Mouse (Mus musculus): Measurements from ENCODE around the gene Mbd4.

Mbd4 gene

DNA sequence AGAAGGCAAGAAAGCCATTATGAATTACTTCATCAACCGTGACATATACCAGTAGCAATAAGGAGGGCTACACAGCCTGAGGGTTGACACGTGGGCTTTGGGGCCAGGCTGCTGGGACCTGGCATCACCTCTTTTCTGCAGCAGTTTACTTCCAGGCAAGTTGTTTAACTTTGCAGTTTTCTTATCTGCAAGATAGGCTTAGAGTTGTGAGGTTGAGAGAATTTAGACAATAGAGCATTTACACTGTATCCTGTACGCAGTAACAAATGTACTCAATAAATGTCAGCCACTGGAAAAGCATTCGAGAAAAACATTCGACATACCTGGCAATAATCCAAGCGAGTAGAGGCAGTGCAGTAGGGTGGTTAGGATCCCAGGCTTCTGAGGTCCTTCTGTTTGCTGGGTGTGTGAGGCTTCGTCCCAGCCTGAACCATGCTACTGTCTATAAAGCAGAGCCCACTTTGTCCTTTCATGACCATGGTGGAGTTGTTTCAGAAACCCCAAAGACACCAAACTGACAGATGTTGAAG, 6.9 kb upstream of the Mbd4 start:
- no peak for DNase-seq (ENCODE audit: low read depth in 1 of 2, low spot score in 2 of 2)

DNA sequence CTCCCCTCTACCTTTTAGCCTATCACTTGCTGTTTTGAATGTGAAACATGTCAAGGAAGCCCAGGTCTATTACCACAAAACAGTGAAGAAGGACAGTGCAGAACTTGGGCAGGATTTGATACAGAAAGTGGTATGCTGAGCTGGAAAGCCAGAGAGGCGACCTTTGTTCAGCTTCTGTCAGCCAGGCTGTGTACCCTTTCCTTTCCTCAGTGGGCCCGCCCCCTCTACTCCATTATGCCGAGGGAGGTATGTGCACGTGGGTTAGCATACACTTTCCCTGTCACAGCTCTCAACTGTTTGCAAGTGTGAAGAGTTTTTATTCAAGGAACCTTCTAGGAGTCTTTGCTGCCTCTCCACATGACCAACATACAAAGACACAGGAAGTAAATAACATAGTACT, 6.1 kb upstream of the Mbd4 start:
- no peak for DNase-seq (ENCODE audit: low read depth in 1 of 2, low spot score in 2 of 2)

DNA sequence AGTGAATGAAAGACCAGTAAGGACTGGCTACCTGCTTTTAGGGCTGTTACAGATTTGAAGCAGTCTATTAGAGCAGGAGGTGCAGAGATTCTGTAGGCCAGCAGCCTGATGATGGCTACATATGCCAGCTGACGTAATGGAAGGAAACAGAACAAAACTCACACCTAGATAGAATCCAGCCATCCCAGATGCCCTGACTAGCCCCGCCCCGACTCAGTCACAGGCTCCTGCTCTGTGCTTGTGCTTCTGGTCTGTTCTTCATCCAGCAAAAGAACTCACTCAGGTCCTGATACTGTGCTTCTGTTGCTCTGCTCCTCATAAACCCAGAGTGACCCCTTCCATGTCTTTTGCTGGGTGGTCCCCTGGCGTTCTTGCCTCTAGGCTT, 3.2 kb upstream of the Mbd4 start:
- DNase-seq (ENCODE audit: low read depth in 1 of 2, low spot score in 2 of 2), result no peak

DNA sequence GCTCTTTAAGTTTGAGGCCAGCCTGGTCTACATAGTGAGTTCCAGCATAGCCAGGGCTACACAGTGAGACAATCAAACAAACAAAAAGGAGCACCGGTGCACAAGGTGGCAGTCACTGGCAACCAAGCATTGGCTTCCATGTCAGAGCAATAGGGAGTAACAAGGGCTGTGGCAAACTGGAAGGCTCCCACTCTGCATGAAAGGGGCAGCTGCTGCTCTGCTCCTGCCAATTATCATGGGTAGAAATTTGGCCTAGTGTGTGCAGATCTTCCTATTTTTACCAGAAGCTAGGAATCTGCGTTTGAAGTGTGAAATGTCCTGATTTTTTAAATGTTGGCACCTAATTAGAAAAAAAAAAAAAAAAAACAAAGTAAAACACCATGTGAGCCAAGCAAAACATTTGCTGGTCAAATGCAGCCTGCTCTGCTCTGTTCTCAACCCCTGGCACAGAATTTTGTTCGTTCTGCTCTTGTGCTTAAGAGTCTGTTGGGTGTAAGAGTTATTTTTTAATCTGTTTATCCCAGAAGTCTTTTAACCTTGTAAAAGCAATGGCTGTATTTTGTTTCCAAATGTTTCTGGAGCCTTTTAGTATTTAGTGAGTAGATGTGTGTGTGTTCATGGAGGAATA, 2.7 kb upstream of the Mbd4 start:
- no peak for DNase-seq (ENCODE audit: low read depth in 1 of 2, low spot score in 2 of 2)

DNA sequence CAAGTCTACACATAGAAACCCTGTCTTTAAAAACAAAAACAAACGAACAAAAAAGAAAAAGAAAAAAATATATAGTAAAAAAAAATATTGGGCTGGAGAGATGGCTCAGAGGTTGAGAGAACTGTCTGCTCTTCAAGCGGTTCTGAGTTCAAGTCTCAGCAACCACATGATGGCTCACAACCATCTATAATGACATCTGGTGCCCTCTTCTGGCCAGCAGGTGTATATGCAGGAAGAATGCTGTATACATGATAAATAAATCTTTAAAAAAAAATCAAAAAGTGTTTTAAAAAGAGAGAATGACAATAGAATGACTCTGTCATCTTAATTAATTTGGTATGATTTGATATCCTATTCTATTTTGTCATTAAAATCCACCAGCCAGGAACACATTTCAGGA, 1.3 kb upstream of the Mbd4 start:
- no peak for DNase-seq (ENCODE audit: low read depth in 1 of 2, low spot score in 2 of 2)

DNA sequence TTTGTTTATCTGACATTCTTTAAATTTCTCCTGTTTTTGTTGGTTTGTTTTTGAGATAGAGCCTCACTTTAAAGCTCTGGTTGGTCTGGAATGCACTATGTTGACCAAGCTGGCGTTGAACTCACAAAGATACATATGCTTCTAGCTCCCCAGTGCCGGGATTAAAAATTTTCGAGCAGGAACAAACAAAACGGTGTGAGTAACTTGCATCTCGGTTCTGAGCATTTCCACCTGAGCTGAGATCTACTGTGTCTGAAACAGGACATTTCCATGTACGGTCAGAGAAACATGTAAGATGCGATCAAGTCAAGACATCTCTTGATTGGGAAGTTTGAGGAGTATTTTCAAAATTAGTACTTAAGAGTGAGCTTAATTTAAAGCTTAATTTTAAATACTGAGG, 814 bp upstream of the Mbd4 start:
- DNase-seq (ENCODE audit: low read depth in 1 of 2, low spot score in 2 of 2), result no peak

DNA sequence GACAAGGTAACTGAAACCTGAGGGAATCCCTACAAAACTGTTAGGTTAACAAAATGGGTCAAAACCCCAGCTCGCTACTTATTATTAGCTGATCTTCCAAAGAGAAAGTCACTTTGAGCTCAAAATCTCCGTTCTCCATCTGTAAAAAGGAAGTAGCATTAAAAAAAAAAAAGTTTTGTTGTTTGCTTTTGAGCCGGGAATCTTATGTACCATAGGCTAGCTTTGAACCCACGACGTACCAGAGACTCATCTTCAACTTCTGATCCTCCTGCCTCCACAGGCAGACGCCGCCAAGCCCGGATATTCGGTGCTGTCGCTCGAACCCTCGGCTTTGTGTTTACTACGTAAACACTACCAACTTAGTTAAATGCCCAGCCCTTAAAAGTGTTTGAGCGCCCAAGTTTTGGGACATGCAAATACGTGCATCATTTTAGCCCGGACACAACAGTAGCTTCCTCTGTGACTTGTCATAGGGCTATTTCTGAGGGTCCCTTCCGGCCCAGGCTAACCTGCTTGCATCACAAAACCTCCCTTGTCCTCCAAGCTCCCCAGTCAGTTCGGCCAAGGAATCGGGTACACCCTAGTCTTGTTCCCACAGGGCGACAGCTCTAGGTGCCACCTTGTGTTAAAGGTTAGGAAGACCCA, 603 bp downstream of the Mbd4 start:
- no peak for DNase-seq (ENCODE audit: low read depth in 1 of 2, low spot score in 2 of 2)

DNA sequence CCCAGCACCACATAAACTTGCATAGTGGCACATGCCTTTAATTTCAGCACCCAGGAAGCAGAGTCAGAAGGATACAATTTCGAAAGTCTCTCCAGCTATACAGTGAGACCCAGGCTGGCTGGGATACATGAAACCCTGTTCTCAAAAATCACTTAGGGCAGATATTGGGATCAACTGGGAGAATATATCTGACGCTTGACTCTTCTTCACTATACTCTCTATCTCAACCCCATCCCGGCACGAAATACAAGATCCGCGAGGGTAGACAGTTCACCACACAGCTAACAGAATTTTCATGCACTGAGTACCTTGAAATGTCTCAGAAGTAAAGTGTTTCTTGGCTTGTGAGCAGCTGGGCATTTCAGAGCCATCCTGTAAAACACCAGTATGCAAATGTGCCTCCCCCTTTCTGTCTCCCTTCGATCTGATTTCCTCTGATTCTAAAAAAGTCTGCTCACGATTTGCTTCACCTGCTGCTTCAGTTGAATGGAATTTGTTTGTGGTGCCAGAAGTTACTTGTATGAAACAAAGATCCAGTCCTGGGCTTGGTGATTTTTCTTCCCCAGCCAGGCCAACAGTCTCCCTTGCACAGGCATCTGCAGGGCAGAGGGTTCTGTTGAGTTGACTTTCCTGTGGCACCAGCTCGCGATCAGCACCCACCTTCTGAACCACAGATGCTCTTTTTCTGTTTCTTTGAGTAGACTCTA, 4.4 kb downstream of the Mbd4 start:
- no peak for DNase-seq (ENCODE audit: low read depth in 1 of 2, low spot score in 2 of 2)

DNA sequence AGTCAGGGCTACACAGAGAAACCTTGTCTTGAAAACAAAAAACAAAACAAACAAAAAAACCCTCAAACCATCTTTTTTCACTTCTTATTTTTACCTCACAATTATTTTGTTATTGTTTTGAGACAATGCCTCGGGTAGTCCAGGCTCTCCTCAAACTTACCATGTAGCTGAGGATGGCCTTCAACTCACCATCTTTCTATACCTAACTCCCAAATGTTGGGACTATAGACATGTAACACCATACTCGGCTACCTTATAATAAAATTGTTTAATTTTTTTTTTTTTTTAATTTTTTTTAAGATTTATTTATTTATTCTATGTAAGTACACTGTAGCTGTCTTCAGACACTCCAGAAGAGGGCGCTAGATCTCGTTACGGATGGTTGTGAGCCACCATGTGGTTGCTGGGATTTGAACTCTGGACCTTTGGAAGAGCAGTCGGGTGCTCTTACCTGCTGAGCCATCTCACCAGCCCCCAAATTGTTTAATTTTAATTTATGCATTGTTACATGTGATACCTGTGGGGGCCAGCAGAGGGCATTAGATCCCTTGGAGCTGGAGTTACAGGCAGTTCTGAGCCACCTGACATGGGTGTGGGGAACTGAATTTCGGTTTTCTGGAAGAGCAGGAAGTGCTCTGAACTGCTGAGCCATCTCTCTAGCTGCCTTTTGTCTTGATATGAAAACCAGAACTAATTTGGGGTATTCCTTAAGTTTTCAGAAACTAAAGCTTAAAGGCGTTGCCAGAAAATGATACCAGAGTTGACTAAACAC, 6.3 kb downstream of the Mbd4 start:
- DNase-seq (ENCODE audit: low read depth in 1 of 2, low spot score in 2 of 2), result peak in 1 of 2 experiments; percentile 53

DNA sequence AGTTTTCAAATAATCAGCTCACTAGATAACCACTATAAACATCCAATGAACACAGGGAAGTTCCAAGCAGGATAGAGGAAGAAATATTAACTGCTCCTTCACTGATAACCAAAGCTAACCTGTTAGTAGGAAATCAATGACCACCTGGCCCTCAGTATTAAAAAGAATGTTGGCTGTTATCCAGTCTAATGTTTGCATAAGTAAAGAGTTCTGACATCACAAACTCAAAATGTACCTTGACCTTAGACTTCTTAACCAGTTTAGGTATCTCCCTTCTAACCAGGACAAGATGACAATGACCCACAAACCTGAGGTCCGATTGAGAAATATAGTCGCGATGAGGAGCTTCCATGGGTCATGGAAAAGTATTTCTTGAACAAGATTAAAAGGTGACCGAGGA, 8.2 kb downstream of the Mbd4 start:
- no peak for DNase-seq (ENCODE audit: low read depth in 1 of 2, low spot score in 2 of 2)

DNA sequence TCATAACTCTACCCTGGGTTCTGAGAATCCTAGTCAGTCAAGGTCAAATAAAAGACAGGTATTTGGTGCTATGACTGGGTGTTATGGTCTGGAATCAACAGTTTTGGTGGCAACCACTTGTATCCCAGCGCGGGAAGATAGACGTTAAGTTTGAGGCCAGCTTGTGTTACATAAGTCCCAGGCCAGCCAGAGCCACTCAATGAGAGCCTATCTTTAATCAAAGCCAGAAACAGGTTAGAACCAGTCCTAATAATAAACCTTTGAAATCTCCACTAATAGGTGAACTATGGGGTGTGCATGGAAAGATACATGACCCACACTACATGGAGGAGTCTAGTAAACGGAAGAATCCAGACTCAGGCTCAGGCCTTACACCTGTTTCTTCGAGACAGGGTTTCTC, 14.4 kb downstream of the Mbd4 start:
- no peak for DNase-seq (ENCODE audit: low read depth in 1 of 2, low spot score in 2 of 2)

DNA sequence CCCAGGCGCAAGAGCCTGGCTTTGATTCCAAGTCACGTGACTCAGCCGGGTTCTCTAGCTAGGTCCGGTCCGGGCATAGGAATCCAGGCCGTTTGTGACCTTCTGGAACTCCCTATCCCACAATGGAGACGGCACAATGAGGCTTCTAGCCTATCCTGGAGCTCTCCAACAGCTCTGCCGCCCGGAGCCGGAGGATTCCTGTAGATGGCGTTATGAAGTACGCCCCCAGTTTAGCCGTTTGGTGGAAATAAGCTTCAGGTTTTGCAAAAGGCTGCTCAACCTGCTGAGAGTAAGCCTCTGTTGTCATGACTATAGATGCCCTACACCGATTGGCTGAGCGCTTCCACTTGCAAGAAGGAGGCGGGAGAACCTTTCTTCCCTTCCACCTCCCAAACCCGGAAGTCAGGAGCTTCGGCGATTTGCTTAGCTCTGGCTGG, 15.0 kb downstream of the Mbd4 start, which contains the start of gene Efcab12:
TSS of gene Efcab12 (minus strand) at position 252 of the 437 bp plus-strand sequence.
- DNase-seq (ENCODE audit: low read depth in 1 of 2, low spot score in 2 of 2), result peak in 1 of 2 experiments; percentile 23

DNA sequence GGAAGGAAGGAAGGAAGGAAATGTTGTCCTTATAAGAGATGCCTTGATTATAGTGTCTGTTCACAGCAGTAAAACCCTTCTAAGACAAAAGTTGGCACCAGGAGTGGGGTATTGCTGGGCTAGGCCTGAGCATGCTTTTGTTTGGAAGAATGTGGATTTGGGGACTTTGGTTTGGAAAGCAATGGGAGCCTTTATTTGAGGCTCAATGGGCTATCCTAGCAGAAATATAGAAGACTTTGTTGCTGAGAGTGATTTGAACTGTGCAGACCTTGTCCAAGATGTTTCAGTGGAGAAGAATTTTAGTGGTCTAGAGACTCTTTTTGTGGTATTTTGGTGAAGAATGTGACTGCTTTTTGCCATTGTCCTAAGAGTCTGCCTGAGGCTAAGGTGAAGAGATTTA, 19.3 kb downstream of the Mbd4 start:
- DNase-seq (ENCODE audit: low read depth in 1 of 2, low spot score in 2 of 2), result no peak

DNA sequence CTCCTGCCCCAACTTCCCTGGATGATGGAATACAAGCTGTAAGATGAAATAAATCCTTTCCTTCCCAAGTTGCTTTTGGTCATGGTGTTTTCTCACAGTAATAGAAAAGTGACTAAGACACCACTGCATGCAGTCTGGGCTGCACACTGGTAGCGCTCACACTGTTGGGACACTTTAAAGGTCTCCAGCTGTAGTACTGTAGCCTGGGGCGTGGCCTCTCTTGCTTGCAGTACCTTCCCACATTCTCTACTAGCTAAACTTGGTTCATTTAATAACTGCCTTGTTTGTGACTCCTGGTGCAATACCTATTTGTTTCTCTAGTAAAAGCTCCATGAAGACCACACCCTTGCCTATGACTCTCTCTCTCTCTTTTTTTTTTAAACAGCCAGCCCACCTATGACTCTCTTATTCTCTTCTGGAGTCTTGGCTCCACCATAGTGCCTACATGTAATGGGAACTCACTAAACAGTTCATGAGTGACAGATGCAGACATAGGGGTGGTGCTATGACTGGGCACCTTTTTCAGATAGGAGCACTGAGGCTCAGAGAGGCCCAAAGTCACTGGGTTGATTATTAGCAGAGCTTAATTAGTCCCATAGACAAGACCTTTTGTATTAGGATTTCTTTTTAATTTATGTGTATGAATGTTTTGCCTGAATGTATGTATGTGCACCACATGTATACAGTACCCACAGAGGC, 20.9 kb downstream of the Mbd4 start:
- DNase-seq (ENCODE audit: low read depth in 1 of 2, low spot score in 2 of 2), result no peak

DNA sequence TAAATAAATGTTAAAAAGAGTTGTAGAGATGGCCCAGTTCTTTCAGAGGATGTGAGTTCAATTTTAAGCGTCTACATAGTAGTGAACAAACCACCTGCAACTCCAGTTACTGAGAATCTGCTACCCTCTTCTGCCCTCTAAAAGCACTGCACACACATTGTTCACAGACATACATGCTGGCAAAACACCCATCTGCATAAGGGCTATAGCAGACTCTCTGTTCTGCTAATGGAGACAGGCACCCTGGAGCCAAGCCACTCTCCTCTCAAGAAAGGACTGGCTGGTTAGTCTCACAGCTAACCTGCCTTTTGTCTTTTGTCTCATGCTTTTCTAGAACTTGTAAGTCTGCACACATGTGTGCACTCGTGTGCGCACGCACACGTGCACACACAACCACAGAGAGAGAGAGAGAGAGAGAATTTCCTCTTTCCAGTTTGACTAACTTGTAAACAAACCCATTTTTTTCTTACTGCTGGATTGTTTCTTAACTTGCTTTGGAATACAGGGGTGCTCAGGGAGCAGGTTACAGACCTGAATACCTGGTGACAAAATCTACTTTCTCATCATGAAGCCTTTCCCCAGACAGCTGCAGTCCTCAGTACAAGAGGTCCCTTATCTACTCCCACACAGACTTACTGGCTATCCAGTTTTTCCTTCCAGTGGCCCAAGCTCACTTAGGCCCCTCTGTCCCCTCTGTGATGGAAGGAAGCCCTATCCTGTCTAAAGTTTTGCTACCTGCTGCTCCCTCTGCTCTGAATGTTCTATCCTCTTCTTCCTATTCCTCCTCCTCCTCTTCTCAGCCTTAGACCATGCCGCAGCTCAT, 22.2 kb downstream of the Mbd4 start:
- DNase-seq (ENCODE audit: low read depth in 1 of 2, low spot score in 2 of 2), result no peak

DNA sequence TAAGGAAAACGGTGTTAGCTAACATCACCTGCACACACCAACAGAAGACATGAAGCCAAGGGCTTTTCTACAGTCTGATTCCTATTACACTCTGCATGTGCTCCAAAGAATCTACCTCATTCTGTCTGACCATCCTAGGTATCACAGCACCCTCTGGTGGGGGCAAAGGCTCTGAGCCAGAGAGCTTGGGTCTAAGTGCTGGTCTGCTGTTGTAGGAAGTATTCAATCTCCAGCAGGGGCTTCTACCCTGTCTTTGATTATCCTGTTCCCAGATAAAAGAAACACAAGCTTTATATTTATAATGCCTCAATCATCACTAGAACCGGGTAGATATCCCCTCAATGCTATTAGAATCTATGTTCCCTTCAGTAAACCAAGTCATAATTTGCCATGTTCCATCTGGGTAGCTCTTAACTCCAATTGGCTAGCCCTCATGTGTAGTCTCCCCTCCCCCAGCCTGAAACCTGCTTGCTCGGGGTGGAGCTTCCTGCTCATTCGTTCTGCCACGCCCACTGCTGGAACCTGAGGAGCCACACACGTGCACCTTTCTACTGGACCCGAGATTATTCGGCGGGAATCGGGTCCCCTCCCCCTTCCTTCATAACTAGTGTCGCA, 29.2 kb downstream of the Mbd4 start:
- DNase-seq (ENCODE audit: low read depth in 1 of 2, low spot score in 2 of 2), result peak in 1 of 2 experiments; percentile 39

DNA sequence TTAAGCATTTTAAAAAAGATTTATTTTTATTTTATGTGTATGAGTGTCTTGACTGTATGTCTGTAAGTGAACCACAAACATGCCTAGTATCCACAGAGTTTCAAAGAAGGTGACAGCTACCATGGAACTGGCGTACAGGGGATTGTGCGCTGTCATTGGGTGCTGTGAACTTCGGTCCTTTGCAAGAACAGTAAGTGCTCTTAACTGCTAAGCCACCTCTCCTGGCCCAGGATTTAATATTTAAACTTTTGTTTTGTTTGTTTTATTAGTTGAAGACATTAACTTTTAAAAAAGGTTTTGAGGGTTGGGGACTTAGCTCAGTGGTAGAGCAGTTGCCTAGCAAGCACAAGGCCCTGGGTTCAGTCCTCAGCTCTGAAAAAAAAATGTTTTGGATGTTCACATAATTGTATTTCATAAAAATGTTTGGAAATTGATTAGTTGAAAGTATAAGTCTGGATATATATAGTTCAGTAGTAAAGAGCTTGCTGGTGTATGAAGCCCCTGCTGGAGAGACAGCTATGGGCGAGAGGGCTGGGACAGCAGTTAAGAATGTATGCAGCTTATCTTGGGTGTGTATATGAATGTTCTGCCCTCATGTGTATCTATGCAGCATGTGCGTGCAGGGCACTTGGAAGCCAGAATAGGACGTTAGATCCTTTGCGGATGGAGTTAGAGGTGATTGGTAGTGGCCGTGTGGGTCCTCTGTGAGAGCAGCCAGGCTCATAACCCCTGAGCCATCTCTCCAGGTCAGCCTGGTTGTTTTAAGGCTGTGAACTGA, 31.8 kb downstream of the Mbd4 start:
- DNase-seq (ENCODE audit: low read depth in 1 of 2, low spot score in 2 of 2), result no peak

DNA sequence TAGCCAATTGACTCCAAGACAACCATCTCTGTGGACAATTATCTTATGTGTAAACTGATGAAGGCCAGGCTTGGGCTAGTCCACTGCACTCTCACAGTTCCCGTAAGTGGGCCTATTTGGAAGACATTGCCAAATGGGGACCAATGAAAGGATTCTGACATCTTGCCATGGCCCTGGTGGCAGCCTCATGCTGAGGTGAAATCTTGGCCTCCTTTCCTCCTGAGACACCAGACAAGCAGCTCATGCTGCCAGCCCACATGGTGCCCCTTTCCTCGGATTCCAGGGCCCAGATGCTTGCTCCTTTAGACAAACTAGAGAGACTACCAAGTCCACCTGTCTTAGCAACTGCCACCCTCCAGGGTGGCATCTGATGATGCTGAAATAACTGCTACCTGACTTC, 35.0 kb downstream of the Mbd4 start:
- DNase-seq (ENCODE audit: low read depth in 1 of 2, low spot score in 2 of 2), result no peak

DNA sequence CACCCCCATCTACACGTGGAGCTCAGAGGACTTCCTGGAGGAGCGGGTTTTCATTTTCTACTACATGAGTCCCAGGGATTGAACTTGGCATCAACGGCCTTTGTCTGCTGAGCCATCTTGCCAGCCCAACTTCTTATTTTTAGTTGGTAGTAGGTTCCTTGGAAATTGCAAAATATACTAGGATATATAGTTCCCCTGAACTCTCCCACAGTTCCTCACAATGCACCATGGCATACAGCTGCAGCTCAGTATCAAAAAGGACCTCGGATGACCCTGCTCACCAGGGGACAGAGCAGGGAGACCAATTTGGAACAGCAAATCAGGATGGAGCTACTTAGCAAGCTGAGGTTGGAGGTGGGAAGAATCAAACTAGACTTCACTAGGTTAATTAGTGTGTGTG, 38.1 kb downstream of the Mbd4 start:
- no peak for DNase-seq (ENCODE audit: low read depth in 1 of 2, low spot score in 2 of 2)

Data from monocyte, adult 2 months (primary cell).